Mouse (Mus musculus): ENCODE measurements around the gene Cdh4.

GRCm38 (mm10) chr2:179623643-179624473, 181.6 kb downstream of the Cdh4 start:
- TF ChIP-seq CTCF (IDR thresholded peaks at IDR 0.05; ENCODE audit: low read depth) (no peak), EP300 (IDR thresholded peaks at IDR 0.05; ENCODE audit: low read depth) (no peak)
